Mouse (Mus musculus) ES-E14 (cell line): ENCODE data around the gene Chmp6. TPM values are rescaled to one million over a fixed set of nuclear protein-coding genes. Genes with fewer than 3 reads are reported as not detected.
A peak's percentile ranks its signal among the peaks of the same experiment; 100 is the strongest.

Experiments used
- DNase-seq: peaks from one replicate; pipeline ENCODE4 v3.0.0-alpha.2; 2013; ENCODE audit warnings: low read depth, low spot score
- H3K27ac ChIP-seq: 2 replicates; pipeline ENCODE4 v1.5.1; 2012; ENCODE audit warnings: low read depth, mild to moderate bottlenecking, low read length, moderate library complexity, mixed read lengths; ENCODE audit not compliant: poor library complexity, insufficient read depth, severe bottlenecking
- H3K36me3 ChIP-seq: 2 replicates; pipeline ENCODE4 v1.6.1; 2012; ENCODE audit warnings: mild to moderate bottlenecking, low read length, moderate library complexity, mixed read lengths; ENCODE audit not compliant: control insufficient read depth, poor library complexity, insufficient read depth, severe bottlenecking
- H3K4me1 ChIP-seq, 2 experiments: fragments of 150-350 bp in 1 of 2; sonication (generic) in 1 of 2; 2 replicates each; pipeline ENCODE4 v1.6.1; 2012; ENCODE audit warnings: low read length in 2 of 2, mild to moderate bottlenecking in 1 of 2, mixed read lengths in 1 of 2; ENCODE audit not compliant: control insufficient read depth in 2 of 2, insufficient read depth in 2 of 2, poor library complexity in 1 of 2
- H3K4me3 ChIP-seq, 2 experiments: fragments of 150-350 bp in 1 of 2; sonication (generic) in 1 of 2; 2 replicates each; pipeline ENCODE4 v1.5.1; 2012; ENCODE audit warnings: low read length in 2 of 2, low read depth in 1 of 2, mild to moderate bottlenecking in 1 of 2, mixed read lengths in 1 of 2; ENCODE audit not compliant: insufficient read depth in 1 of 2, poor library complexity in 1 of 2, severe bottlenecking in 1 of 2
- H3K9ac ChIP-seq: 2 replicates; pipeline ENCODE4 v1.6.1; 2012; ENCODE audit warnings: low read depth, mild to moderate bottlenecking, low read length, mixed read lengths; ENCODE audit not compliant: poor library complexity, insufficient read depth, severe bottlenecking
- H3K9me3 ChIP-seq: fragments of 150-350 bp; sonication (generic); 2 replicates; pipeline ENCODE4 v1.6.1; 2012; ENCODE audit warnings: low read depth, mild to moderate bottlenecking, low read length; ENCODE audit not compliant: control insufficient read depth, insufficient read depth
- CHD2 ChIP-seq: IDR thresholded peaks from 2 replicates; pipeline ENCODE4 v1.6.1; 2014; ENCODE audit warnings: mild to moderate bottlenecking, low read depth, low read length, inconsistent platforms
- HCFC1 ChIP-seq: IDR thresholded peaks from 2 replicates; pipeline ENCODE4 v1.6.1; 2012; ENCODE audit warnings: low read length, inconsistent platforms, borderline replicate concordance; ENCODE audit not compliant: insufficient read depth
- MAFK ChIP-seq: IDR thresholded peaks from 2 replicates; pipeline ENCODE4 v1.6.1; 2014; ENCODE audit warnings: mild to moderate bottlenecking, low read depth, low read length, inconsistent platforms; ENCODE audit not compliant: insufficient read depth
- ZC3H11A ChIP-seq: IDR thresholded peaks from 2 replicates; pipeline ENCODE4 v1.6.1; 2012; ENCODE audit warnings: low read depth, mild to moderate bottlenecking, inconsistent platforms, low read length, borderline replicate concordance
- ZNF384 ChIP-seq: IDR thresholded peaks from 2 replicates; pipeline ENCODE4 v1.6.1; 2012; ENCODE audit warnings: low read depth, low read length, inconsistent platforms
- in situ Hi-C, 2 experiments: fragments of 600-800 bp; cut with MboI; formaldehyde crosslinking; loops; one replicate each; pipeline ENCODE4 v1.15.1; 2025; ENCODE audit warnings: low sequenced_read_pairs in 2 of 2, inconsistent platforms in 1 of 2; ENCODE audit not compliant: unreplicated experiment in 2 of 2
- total RNA-seq: library from RNA; depleted of rRNA; stranded (reverse); fragments of 300-350 nt; gene quantifications from 2 replicates; pipeline ENCODE4 v1.2.3, GENCODE M21; 2012

Chmp6 gene
- total RNA-seq, 1 experiment: 48.1 TPM

- peaks cover 8 to 32% of the 10 kb centered on the region in 2 experiments for H3K4me1 ChIP-seq
- in situ Hi-C loops: no loop called here
- no peaks in the 10 kb centered on the region for H3K36me3 ChIP-seq
- peak overlapping the region; percentile 72 to 98 for H3K4me3 ChIP-seq
- no peak overlapping the region for H3K9ac ChIP-seq
- no peak overlapping the region for H3K27ac ChIP-seq
- no peaks in the 10 kb centered on the region for H3K9me3 ChIP-seq
- DNase-seq: no peak
- TF ChIP-seq CHD2 (no peak), ZNF384 (no peak), ZC3H11A (no peak), HCFC1 (no peak), MAFK (no peak)
Observed at GRCm38 (mm10) chr11:119941794-119942193, 28.6 kb downstream of the Chmp6 start.

- Histone ChIP-seq H3K4me1 (peaks cover 8 to 29% of the 10 kb centered on the region in 2 experiments), H3K9ac (peak overlapping the region; percentile 62), H3K36me3 (no peaks in the 10 kb centered on the region), H3K9me3 (no peaks in the 10 kb centered on the region), H3K4me3 (peak overlapping the region; percentile 72 to 98), H3K27ac (no peak overlapping the region)
- DNase-seq: peak; percentile 73
- TF ChIP-seq HCFC1 (peak; percentile 65; the same call in 1 of the 2 replicates), ZNF384 (no peak)
- in situ Hi-C loops: no loop called here
Observed at GRCm38 (mm10) chr11:119942201-119942726, 29.0 kb downstream of the Chmp6 start.

- DNase-seq: peak; percentile 97
- Histone ChIP-seq H3K9ac (peak within 1 kb of the TSS; percentile 75), H3K36me3 (no peaks in the 10 kb centered on the region), H3K9me3 (no peaks in the 10 kb centered on the region), H3K4me3 (peak within 1 kb of the TSS; percentile 80 to 98), H3K4me1 (peaks cover 10 to 29% of the 10 kb centered on the region in 2 experiments), H3K27ac (no peak within 1 kb of the TSS)
- in situ Hi-C loops: no loop called here
- no peak for TF ChIP-seq ZNF384
- TF ChIP-seq HCFC1: no peak
- TF ChIP-seq ZC3H11A: no peak
- TF ChIP-seq MAFK: no peak
Observed at GRCm38 (mm10) chr11:119942727-119943427, 29.6 kb downstream of the Chmp6 start, which contains the start of gene Baiap2. TSS of gene Baiap2 (plus strand) at chr11:119942763.

DNA sequence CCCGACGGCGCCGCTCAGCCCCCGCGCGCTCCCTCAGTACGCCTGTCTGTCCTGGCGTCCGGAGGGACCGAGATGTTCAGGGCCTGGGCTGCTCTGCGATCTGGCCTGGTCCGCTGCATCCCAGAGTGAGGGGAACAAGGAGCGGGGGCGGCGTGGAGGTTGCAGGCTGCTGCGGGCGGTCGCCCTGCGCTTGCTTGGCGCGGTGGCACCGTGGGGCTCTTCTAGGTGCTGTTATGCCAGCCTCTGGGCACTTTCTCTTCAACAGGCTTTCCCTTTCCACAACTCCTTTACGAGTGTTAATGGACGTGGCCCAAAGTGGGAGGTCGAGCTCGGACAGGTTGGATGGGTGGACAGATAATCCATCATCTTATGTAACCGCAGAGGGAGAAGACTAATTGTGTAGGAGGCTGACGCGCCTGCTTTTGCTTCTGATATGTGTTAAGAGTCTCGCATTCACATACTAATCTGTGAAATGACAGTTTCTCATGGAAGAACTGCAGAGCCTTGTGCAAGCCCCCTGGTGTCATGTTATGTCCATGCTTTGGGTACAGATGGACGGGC lies 30.3 kb downstream of the Chmp6 start:
- Histone ChIP-seq H3K9ac (peak overlapping the region; percentile 75), H3K27ac (no peak overlapping the region), H3K4me3 (peak overlapping the region; percentile 80 to 83), H3K36me3 (no peaks in the 10 kb centered on the region), H3K9me3 (no peaks in the 10 kb centered on the region), H3K4me1 (peaks cover 10 to 26% of the 10 kb centered on the region in 2 experiments)
- in situ Hi-C loops: no loop called here
- DNase-seq: no peak
- no peak for TF ChIP-seq MAFK
- no peak for TF ChIP-seq CHD2
- TF ChIP-seq ZNF384: no peak
- no peak for TF ChIP-seq HCFC1
- TF ChIP-seq ZC3H11A: no peak

DNA sequence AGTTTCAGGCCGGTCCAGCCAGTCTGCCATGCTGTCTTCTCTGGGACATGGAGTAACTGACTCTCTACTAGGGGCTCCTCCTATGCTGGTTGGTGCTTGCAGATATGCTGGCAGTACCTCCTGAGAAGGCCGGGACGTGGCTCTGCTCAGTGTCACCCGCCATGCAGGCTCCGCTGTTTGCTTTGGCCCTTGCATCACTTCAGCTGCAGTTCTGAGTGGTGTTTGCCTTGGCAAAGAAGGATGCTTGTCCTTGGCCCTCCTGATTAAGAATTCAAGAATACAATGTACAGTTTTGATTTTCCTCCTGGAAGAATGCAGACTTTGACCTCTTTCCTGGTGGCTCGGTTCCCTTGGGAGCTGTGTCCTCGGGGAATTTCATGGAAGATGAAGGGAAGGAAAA lies 32.1 kb downstream of the Chmp6 start:
- Histone ChIP-seq H3K9ac (no peak overlapping the region), H3K36me3 (no peaks in the 10 kb centered on the region), H3K4me1 (peaks cover 7 to 15% of the 10 kb centered on the region in 2 experiments; a peak in 3 of 4 replicates), H3K4me3 (no peak overlapping the region), H3K9me3 (no peaks in the 10 kb centered on the region), H3K27ac (no peak overlapping the region)
- no peak for DNase-seq
- in situ Hi-C loops: no loop called here
- no peak for TF ChIP-seq HCFC1
- TF ChIP-seq CHD2: no peak
- TF ChIP-seq MAFK: no peak
- TF ChIP-seq ZC3H11A: no peak
